Mouse (Mus musculus): Measurements from ENCODE around the gene C5ar1.

GRCm38 (mm10) chr7:16296146-16296545, 36.8 kb upstream of the C5ar1 start:
- no peak; the same call in 1 of the 2 replicates for TF ChIP-seq GATA1 (IDR thresholded peaks at IDR 0.05; ENCODE audit: low read length)
- peak; percentile 63 for TF ChIP-seq TAL1 (IDR thresholded peaks at IDR 0.05; ENCODE audit: low read length)

Data from erythroblast, embryonic 14.5 days (primary cell).